Mouse (Mus musculus) heart, embryonic 15.5 days (tissue): Measurements from ENCODE around the gene Polr3h. TPM values are rescaled to one million over a fixed set of nuclear protein-coding genes. Genes with fewer than 3 reads are reported as not detected.
A peak's percentile ranks its signal among the peaks of the same experiment; 100 is the strongest.

Source experiments
- ATAC-seq: fragments of 200-750 bp; cut with Nextera tagmentation; replicated peaks from 2 replicates; pipeline ENCODE4 v1.8.0; 2017; ENCODE audit warnings: low read depth, moderate TSS enrichment; ENCODE audit not compliant: insufficient number of reproducible peaks, insufficient read depth, low FRiP score
- H3K27ac ChIP-seq: fragments of 300-500 bp; sonication (generic); 2 replicates; pipeline ENCODE4 v1.5.1; 2015; ENCODE audit warnings: mild to moderate bottlenecking, inconsistent platforms
- H3K27me3 ChIP-seq: fragments of 300-500 bp; sonication (generic); 2 replicates; pipeline ENCODE4 v1.6.1; 2015; ENCODE audit warnings: inconsistent platforms
- H3K36me3 ChIP-seq: fragments of 300-500 bp; sonication (generic); 2 replicates; pipeline ENCODE4 v1.6.1; 2015; ENCODE audit warnings: mild to moderate bottlenecking, inconsistent platforms
- H3K4me1 ChIP-seq: fragments of 300-500 bp; sonication (generic); replicated peaks from 2 replicates; pipeline ENCODE4 v1.6.1; 2015; ENCODE audit warnings: inconsistent platforms
- H3K4me2 ChIP-seq: fragments of 300-500 bp; sonication (generic); 2 replicates; pipeline ENCODE4 v1.6.1; 2015; ENCODE audit warnings: inconsistent platforms, mild to moderate bottlenecking, moderate library complexity
- H3K4me3 ChIP-seq: fragments of 300-500 bp; sonication (generic); 2 replicates; pipeline ENCODE4 v1.5.1; 2015; ENCODE audit warnings: mild to moderate bottlenecking, inconsistent platforms
- H3K9ac ChIP-seq: fragments of 300-500 bp; sonication (generic); 2 replicates; pipeline ENCODE4 v1.6.1; 2015; ENCODE audit warnings: mild to moderate bottlenecking, inconsistent platforms
- H3K9me3 ChIP-seq: fragments of 300-500 bp; sonication (generic); replicated peaks from 2 replicates; pipeline ENCODE4 v1.6.1; 2016; ENCODE audit warnings: inconsistent platforms
- WGBS: fragments of 180-500 bp; shearing (Covaris S2); methylation state at CpG from one replicate; pipeline ENCODE4 v1.1.7; 2015; ENCODE audit warnings: mixed read lengths; 5-methylcytosine and 5-hydroxymethylcytosine counted together
- polyA plus RNA-seq: library from polyadenylated mRNA; unstranded; fragments of >200 nt; fragmentation: Nextera tagmentation; extraction: Ambion mirVana; gene quantifications from 2 replicates; pipeline ENCODE4 v1.2.1, GENCODE M21; 2015

The Polr3h gene
- polyA plus RNA-seq, 1 experiment from 2014 or later, result 145 TPM

DNA sequence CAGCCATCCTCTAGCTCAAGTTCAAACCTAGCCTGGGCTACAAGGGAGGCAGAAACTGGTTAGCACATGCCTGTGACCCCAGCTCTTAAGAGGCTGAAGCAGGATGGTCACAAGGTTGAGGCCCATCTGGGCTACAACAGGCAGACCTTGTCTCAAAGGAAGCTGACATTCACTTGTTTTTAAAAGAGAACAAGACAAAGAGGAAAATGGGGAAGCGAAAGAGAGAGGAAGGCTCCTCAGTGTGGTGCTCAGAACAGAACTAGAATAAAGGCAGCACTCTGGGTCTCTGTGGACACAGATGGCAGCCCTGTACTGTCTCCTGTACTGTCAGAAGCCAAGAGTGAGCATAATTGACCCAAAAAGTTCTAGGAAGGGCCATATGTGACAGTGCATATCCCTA is 7.9 kb upstream of the Polr3h start:
- no peaks in the 10 kb centered on the region for H3K9me3 ChIP-seq
- H3K4me2 ChIP-seq, result no peak overlapping the region
- H3K9ac ChIP-seq, result no peak overlapping the region
- H3K27ac ChIP-seq, result no peak overlapping the region
- WGBS, result 87% methylated on average over 1 of the region's 1 CpGs
- ATAC-seq, result no peak
- no peaks in the 10 kb centered on the region for H3K27me3 ChIP-seq
- no peak overlapping the region for H3K4me3 ChIP-seq
- H3K4me1 ChIP-seq, result peaks cover 22% of the 10 kb centered on the region
- H3K36me3 ChIP-seq, result no peaks in the 10 kb centered on the region

DNA sequence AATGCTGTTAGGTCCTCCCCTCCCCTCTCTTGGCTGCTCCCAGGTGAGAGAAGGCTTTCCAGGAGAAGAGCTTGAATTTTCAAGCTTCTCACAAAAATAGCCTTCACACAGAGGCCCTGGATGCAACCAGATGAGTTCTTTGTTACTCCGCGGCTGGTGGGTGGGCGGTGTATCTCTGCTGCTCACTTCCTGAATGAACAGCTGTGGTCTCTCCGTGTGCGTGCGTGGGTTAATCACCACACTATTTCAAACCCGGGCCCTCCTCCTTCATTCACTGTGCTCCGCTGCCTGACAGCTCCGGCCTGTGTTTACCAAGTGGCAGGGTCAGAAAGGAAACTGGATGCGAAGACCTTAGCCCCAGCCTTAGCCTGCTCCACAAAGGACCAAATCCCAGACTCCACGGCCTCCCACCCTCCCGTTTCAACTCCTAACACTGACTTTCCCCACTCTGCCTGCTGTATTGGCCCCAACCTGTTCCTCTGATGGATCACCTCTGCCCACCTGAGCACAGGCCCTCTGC is 7.0 kb upstream of the Polr3h start:
- Histone ChIP-seq H3K27ac (no peak overlapping the region), H3K9ac (no peak overlapping the region), H3K36me3 (no peaks in the 10 kb centered on the region), H3K4me3 (no peak overlapping the region), H3K27me3 (no peaks in the 10 kb centered on the region), H3K4me1 (peaks cover 20% of the 10 kb centered on the region), H3K4me2 (no peak overlapping the region), H3K9me3 (no peaks in the 10 kb centered on the region)
- 32% methylated on average over 12 of the region's 12 CpGs for WGBS
- no peak for ATAC-seq

DNA sequence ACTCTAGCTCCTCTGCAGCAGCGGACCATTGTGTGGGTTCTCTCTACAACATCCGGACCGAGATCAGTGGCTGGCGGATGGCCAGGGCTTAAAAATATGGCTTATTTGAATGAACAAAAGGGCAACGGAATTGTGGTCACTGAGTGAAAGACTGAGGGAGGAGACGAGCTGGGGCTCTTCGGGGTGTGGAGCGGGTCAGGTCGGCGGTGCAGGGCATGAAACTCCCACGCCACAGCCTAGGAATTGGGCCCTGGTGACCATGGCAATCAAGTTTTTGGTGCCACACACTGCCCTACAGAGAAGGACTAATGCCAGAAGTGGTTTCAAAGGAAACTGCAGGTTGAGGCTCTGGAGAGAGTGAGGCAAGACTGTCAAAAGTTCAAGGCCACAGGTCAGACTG is 2.2 kb upstream of the Polr3h start:
- peaks cover 25% of the 10 kb centered on the region for H3K4me1 ChIP-seq
- WGBS, result 57% methylated on average over 11 of the region's 11 CpGs

DNA sequence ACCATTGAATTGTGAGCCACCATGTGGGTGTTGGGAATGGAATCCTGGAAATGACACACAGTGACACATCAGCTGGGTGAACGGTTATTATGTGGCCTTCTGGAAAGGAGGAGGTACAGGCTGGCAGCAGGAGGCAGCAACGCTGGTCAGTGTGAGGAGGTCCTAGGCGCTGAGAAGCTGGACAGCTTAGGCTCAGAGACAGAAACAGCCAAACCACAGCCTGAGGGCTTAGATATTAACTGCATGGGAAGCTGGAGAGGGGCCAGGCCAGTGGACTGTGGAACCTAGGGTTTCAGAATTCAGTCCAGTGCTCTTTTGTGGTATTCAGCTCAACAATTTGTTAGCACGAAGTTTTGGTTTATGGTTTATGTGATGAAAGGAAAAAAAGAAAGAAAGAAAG is 1.7 kb upstream of the Polr3h start:
- Histone ChIP-seq H3K27ac (0 out of 2 replicates have a peak overlapping the region, but pooled peaks have one; percentile 39), H3K4me1 (peaks cover 25% of the 10 kb centered on the region), H3K9me3 (no peaks in the 10 kb centered on the region), H3K4me2 (no peak overlapping the region), H3K9ac (no peak overlapping the region), H3K4me3 (no peak overlapping the region), H3K36me3 (no peaks in the 10 kb centered on the region), H3K27me3 (no peaks in the 10 kb centered on the region)
- WGBS, result 52% methylated on average over 4 of the region's 4 CpGs
- no peak for ATAC-seq

More for the DNA sequence above, 2.2 kb upstream of the Polr3h start:
- no peaks in the 10 kb centered on the region for H3K9me3 ChIP-seq
- no peak overlapping the region for H3K4me2 ChIP-seq
- no peak for ATAC-seq
- no peaks in the 10 kb centered on the region for H3K27me3 ChIP-seq
- H3K36me3 ChIP-seq, result no peaks in the 10 kb centered on the region
- no peak overlapping the region for H3K4me3 ChIP-seq
- no peak overlapping the region for H3K27ac ChIP-seq
- no peak overlapping the region for H3K9ac ChIP-seq

DNA sequence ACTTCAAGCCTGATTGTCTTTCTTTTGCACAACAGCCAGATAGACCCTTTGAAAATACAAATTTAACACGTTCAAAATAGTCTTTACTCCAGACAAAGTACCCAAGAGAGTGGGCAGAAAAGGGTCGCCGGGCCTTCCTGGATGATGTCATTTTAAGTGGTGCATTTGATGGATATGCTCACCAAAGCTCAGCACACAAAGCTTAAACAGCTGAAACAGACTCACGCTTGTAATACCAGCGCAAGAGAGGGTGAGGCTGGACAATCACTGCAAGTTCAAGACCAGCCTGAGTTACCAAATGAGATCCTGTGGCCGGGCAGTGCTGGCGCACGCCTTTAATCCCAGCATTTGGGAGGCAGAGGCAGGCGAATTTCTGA is 394 bp upstream of the Polr3h start:
- Histone ChIP-seq H3K9ac (no peak overlapping the region), H3K27ac (peak overlapping the region; percentile 25; the same call in 1 of the 2 replicates), H3K36me3 (no peaks in the 10 kb centered on the region), H3K4me3 (peak overlapping the region; percentile 81), H3K4me1 (peaks cover 25% of the 10 kb centered on the region), H3K4me2 (peak overlapping the region; percentile 98), H3K27me3 (no peaks in the 10 kb centered on the region), H3K9me3 (no peaks in the 10 kb centered on the region)
- no peak for ATAC-seq
- 36% methylated on average over 9 of the region's 9 CpGs for WGBS

DNA sequence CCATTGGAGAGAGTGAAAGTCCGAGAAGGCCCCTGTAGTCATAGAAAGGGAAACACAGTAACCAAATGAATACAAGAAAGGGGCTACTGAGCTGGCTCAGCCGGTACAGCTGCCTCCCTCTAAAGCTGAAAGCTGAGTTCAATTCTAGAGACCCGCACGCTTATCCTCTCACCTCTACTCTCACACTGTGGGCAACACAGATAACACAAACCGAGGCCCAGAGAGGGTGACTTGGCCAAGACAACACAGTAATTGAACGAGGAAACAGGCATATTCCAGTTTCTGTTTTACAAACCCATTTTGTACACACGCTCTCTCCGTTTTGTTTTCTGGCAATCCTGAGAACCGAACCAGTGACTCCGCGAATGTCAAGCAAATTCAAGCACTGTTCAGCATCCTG is 1.1 kb downstream of the Polr3h start:
- Histone ChIP-seq H3K9me3 (no peaks in the 10 kb centered on the region), H3K27me3 (no peaks in the 10 kb centered on the region), H3K4me3 (peak overlapping the region; percentile 81), H3K4me1 (peaks cover 25% of the 10 kb centered on the region), H3K36me3 (no peaks in the 10 kb centered on the region), H3K9ac (peak overlapping the region; percentile 77; the same call in 1 of the 2 replicates), H3K4me2 (peak overlapping the region; percentile 98), H3K27ac (no peak overlapping the region)
- no peak for ATAC-seq
- 78% methylated on average over 11 of the region's 11 CpGs for WGBS

DNA sequence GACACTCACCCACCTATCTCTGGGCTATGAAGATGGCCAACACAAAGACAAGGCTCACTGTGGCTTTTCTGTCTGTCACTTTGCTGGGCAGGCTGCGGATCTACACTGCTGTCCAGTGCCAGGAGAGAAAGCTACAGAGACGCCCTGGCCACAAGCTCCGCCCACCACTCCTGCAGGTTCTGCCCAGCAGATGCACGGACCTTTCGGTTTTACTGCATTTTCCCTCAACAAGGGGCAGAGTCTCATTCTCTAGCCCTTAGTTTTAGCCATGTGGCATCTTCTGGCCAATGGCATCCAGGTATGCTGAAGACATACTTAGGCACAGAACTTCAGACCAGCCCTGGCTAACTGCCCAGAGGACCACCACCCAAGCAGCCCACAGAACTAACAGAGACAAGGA is 4.8 kb downstream of the Polr3h start:
- Histone ChIP-seq H3K27ac (no peak overlapping the region), H3K9ac (no peak overlapping the region), H3K9me3 (no peaks in the 10 kb centered on the region), H3K27me3 (no peaks in the 10 kb centered on the region), H3K4me2 (no peak overlapping the region), H3K36me3 (no peaks in the 10 kb centered on the region; the same call in 1 of the 2 replicates), H3K4me3 (no peak overlapping the region), H3K4me1 (peaks cover 18% of the 10 kb centered on the region)
- 70% methylated on average over 5 of the region's 5 CpGs for WGBS
- no peak for ATAC-seq

DNA sequence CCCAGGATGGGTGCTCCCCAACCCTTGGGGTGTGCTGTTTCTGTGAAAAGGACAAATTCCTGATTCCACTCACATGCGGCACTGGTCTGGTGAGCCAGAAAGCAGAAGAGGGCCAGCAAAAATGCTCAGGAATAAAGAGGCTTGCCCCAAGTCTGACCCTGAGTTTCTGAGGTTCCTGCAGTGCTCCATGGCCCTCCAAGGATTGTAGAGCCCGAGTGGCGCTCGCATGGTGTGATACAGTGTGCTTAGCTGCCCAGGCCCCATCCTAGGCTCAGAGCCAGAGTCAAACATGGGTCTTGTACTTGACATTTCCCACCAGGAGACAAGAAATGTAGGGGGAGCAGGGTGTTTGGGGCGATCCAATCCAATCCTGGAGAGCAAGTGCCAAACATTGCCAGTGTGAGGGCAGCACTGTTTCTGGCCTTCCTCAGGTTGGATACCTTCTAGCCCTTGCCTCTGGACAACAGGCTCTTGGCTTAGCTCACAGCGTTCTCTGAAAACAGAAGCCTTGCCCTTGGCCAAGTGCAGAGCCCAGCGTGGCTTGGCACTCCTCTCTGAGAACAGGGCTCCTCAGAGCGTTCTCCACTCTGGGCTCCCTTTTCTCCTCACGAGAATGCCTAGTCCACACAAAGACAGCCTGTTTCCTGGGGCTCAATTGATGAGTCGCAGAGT is 5.4 kb downstream of the Polr3h start:
- WGBS, result 75% methylated on average over 10 of the region's 10 CpGs
- no peak overlapping the region for H3K27ac ChIP-seq
- peaks cover 5% of the 10 kb centered on the region; the same call in 1 of the 2 replicates for H3K36me3 ChIP-seq
- no peak overlapping the region for H3K9ac ChIP-seq
- ATAC-seq, result no peak
- H3K4me1 ChIP-seq, result peaks cover 14% of the 10 kb centered on the region
- H3K4me2 ChIP-seq, result no peak overlapping the region
- H3K4me3 ChIP-seq, result no peak overlapping the region
- H3K9me3 ChIP-seq, result no peaks in the 10 kb centered on the region
- no peaks in the 10 kb centered on the region for H3K27me3 ChIP-seq

DNA sequence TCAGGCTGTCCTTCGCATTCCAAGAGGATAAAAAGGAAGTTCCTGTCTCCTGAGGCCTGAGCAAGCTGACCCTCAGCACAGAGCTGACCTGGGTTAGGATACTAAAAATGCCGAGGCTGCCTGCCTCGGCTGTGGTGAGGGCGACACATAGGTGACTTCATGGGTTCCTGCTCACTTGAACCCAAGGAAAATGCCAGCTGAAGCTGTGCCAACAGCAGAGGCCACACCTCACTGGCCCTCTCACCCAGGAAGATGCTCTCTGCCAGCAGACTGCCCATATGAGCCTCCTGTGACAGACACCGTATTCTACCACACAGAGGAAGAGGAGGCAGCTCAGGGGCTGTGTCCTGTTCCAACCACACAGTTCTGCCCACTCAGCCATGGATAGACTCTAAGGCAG is 7.0 kb downstream of the Polr3h start:
- Histone ChIP-seq H3K27me3 (no peaks in the 10 kb centered on the region), H3K4me1 (no peaks in the 10 kb centered on the region; the same call in 1 of the 2 replicates), H3K4me3 (no peak overlapping the region), H3K27ac (no peak overlapping the region), H3K36me3 (peaks cover 22% of the 10 kb centered on the region), H3K9ac (no peak overlapping the region), H3K4me2 (no peak overlapping the region), H3K9me3 (no peaks in the 10 kb centered on the region)
- 67% methylated on average over 5 of the region's 5 CpGs for WGBS
- no peak for ATAC-seq

DNA sequence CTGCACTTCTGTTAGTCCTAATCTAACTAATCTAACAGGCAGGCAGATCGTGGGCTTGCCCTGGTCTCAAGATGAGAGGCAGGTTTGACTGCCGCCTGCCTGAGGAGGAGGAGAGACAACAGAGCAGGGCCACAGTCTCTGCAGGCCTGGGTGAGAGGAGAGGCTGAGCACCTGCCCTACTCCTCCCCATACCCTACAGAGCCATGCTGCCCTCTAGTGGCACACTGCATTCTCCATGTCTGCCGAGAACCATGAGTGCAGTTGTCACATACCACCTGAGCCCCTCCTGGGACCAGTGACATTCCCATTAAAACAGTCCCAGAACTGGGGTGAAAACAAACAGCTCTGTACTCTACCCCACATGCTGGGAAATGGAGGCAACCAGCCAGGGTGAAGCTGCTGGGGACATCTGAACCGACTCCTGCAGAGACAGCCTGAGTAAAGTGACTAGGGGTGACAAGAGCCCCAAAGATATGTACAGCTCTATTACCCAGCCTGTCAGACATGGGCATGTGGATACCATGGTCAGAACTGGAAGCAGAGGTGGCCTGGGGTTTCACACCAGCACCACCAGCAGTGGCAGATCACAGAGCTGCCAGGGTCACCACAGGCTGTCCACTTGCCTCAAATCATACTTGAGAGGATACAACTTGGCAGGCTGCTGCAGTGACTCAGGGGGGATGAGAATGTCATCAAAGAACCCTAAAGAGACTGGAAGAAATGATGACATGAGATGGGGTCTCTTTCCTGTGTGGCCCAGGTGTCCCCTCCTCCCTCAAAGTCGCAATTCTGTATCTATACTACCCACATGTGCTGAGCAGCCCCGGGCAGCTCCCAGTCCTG is 8.2 kb downstream of the Polr3h start:
- ATAC-seq, result peak; percentile 45; the same call in 1 of the 2 replicates
- WGBS, result 56% methylated on average over 6 of the region's 6 CpGs
- no peak overlapping the region for H3K4me2 ChIP-seq
- H3K4me3 ChIP-seq, result no peak overlapping the region
- H3K27ac ChIP-seq, result no peak overlapping the region
- no peaks in the 10 kb centered on the region for H3K27me3 ChIP-seq
- peaks cover 34% of the 10 kb centered on the region for H3K36me3 ChIP-seq
- H3K4me1 ChIP-seq, result no peaks in the 10 kb centered on the region; the same call in 1 of the 2 replicates
- no peaks in the 10 kb centered on the region for H3K9me3 ChIP-seq
- no peak overlapping the region for H3K9ac ChIP-seq

DNA sequence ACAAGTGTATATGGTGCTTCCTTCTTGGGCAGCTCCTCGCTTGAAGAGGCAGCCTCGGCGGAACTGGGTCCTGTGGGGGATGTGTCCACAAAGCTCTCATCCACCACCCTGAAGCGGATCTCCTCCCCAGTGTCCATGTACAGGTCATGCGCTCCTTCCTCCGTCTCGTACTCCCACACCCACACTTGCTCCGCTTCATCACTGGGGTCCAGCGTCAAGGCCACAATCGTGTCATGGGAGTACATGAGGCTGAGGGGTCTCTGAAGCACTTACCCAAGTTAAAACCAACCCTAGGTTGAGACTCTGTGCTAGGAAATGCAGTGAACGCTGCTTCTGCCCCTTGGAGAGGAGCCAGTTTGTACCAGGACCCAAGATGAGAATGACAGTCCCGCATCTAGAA is 8.8 kb downstream of the Polr3h start:
- no peak overlapping the region for H3K27ac ChIP-seq
- no peaks in the 10 kb centered on the region for H3K27me3 ChIP-seq
- no peak overlapping the region for H3K4me3 ChIP-seq
- WGBS, result 82% methylated on average over 12 of the region's 12 CpGs
- H3K4me1 ChIP-seq, result no peaks in the 10 kb centered on the region; the same call in 1 of the 2 replicates
- peaks cover 40% of the 10 kb centered on the region for H3K36me3 ChIP-seq
- H3K4me2 ChIP-seq, result no peak overlapping the region
- no peak for ATAC-seq
- H3K9me3 ChIP-seq, result no peaks in the 10 kb centered on the region
- no peak overlapping the region for H3K9ac ChIP-seq
